Mouse (Mus musculus) lung, embryonic 14.5 days (tissue): ENCODE data around the gene Eid3. TPM values are rescaled to one million over a fixed set of nuclear protein-coding genes. Genes with fewer than 3 reads are reported as not detected.
A peak's percentile ranks its signal among the peaks of the same experiment; 100 is the strongest.

Experiments used
- ATAC-seq: fragments of 200-750 bp; cut with Nextera tagmentation; 2 replicates; pipeline ENCODE4 v1.8.0; 2017; ENCODE audit warnings: mild to moderate bottlenecking, moderate TSS enrichment, moderate library complexity; ENCODE audit not compliant: insufficient read depth
- DNase-seq: peaks from one replicate; pipeline ENCODE4 v3.0.0-alpha.2; 2015
- H3K27ac ChIP-seq: fragments of 300-500 bp; sonication (generic); 2 replicates; pipeline ENCODE4 v1.5.1; 2014; ENCODE audit warnings: low read depth, mild to moderate bottlenecking, moderate library complexity
- H3K27me3 ChIP-seq: fragments of 300-500 bp; sonication (generic); 2 replicates; pipeline ENCODE4 v1.6.1; 2014; ENCODE audit warnings: low read length, control low read depth; ENCODE audit not compliant: insufficient read depth
- H3K36me3 ChIP-seq: fragments of 300-500 bp; sonication (generic); 2 replicates; pipeline ENCODE4 v1.6.1; 2014; ENCODE audit warnings: control low read depth; ENCODE audit not compliant: insufficient read depth
- H3K4me1 ChIP-seq: fragments of 300-500 bp; sonication (generic); 2 replicates; pipeline ENCODE4 v1.6.1; 2014; ENCODE audit warnings: antibody characterized with exemption, control low read depth; ENCODE audit not compliant: insufficient read depth
- H3K4me2 ChIP-seq: fragments of 300-500 bp; sonication (generic); 2 replicates; pipeline ENCODE4 v1.6.1; 2014; ENCODE audit warnings: mild to moderate bottlenecking
- H3K4me3 ChIP-seq: fragments of 300-500 bp; sonication (generic); 2 replicates; pipeline ENCODE4 v1.5.1; 2014; ENCODE audit warnings: low read depth, low read length
- H3K9ac ChIP-seq: fragments of 300-500 bp; sonication (generic); 2 replicates; pipeline ENCODE4 v1.6.1; 2014
- H3K9me3 ChIP-seq: fragments of 300-500 bp; sonication (generic); 2 replicates; pipeline ENCODE4 v1.6.1; 2016; ENCODE audit warnings: low read depth, low read length, control low read depth
- CTCF ChIP-seq: IDR thresholded peaks from 2 replicates; pipeline ENCODE4 v1.5.1; 2016; ENCODE audit warnings: antibody characterized with exemption, low read depth
- WGBS: fragments of 180-500 bp; shearing (Covaris S2); extraction: QIAGEN DNeasy Blood & Tissue Kit; methylation state at CpG from one replicate; pipeline ENCODE4 v1.1.7; 2014; 5-methylcytosine and 5-hydroxymethylcytosine counted together
- polyA plus RNA-seq: library from polyadenylated mRNA; unstranded; fragments of >200 nt; fragmentation: Nextera tagmentation; extraction: Ambion mirVana; gene quantifications from 2 replicates; pipeline ENCODE4 v1.2.1, GENCODE M21; 2014

Eid3 gene
- polyA plus RNA-seq, 1 experiment from 2014 or later = 0.50 TPM

- Histone ChIP-seq H3K9me3 (no peaks in the 10 kb centered on the region), H3K27me3 (no peaks in the 10 kb centered on the region), H3K27ac (peak overlapping the region; percentile 98), H3K4me1 (peaks cover 5% of the 10 kb centered on the region; the same call in 1 of the 2 replicates), H3K9ac (peak overlapping the region; percentile 87), H3K4me3 (peak overlapping the region; percentile 73), H3K36me3 (peaks cover 29% of the 10 kb centered on the region), H3K4me2 (peak overlapping the region; percentile 90)
- no peak for ATAC-seq
- no peak for TF ChIP-seq CTCF
- 3% methylated on average over 8 of the region's 8 CpGs for WGBS
- peak; percentile 39 for DNase-seq
Observed at GRCm38 (mm10) chr10:82860929-82861315, 5.5 kb upstream of the Eid3 start.

- H3K9ac ChIP-seq = no peak overlapping the region
Observed at GRCm38 (mm10) chr10:82863106-82863680, 3.2 kb upstream of the Eid3 start.

GRCm38 (mm10) chr10:82863827-82864226 is 2.6 kb upstream of the Eid3 start:
- no peak overlapping the region for H3K4me2 ChIP-seq
- H3K4me1 ChIP-seq = peaks cover 5% of the 10 kb centered on the region; the same call in 1 of the 2 replicates
- H3K27ac ChIP-seq = no peak overlapping the region
- no peaks in the 10 kb centered on the region for H3K27me3 ChIP-seq
- no peak overlapping the region for H3K9ac ChIP-seq
- ATAC-seq = no peak
- peak; percentile 15 for DNase-seq
- 65% methylated on average over 7 of the region's 7 CpGs for WGBS
- peaks cover 51% of the 10 kb centered on the region for H3K36me3 ChIP-seq
- no peaks in the 10 kb centered on the region for H3K9me3 ChIP-seq
- TF ChIP-seq CTCF = no peak
- H3K4me3 ChIP-seq = no peak overlapping the region

More at GRCm38 (mm10) chr10:82863106-82863680, 3.2 kb upstream of the Eid3 start:
- no peak for TF ChIP-seq CTCF
- Histone ChIP-seq H3K27ac (no peak overlapping the region), H3K4me1 (peaks cover 5% of the 10 kb centered on the region; the same call in 1 of the 2 replicates), H3K9me3 (no peaks in the 10 kb centered on the region), H3K36me3 (peaks cover 47% of the 10 kb centered on the region), H3K27me3 (no peaks in the 10 kb centered on the region), H3K4me2 (no peak overlapping the region), H3K4me3 (no peak overlapping the region)
- DNase-seq = peak; percentile 70
- WGBS = 61% methylated on average over 5 of the region's 5 CpGs
- no peak for ATAC-seq

GRCm38 (mm10) chr10:82866832-82867231 is 406 bp downstream of the Eid3 start:
- ATAC-seq = no peak
- H3K4me3 ChIP-seq = no peak overlapping the region
- H3K27ac ChIP-seq = no peak overlapping the region
- WGBS = 85% methylated on average over 18 of the region's 18 CpGs
- no peak overlapping the region for H3K9ac ChIP-seq
- no peak for TF ChIP-seq CTCF
- no peak overlapping the region for H3K4me2 ChIP-seq
- H3K36me3 ChIP-seq = peaks cover 70% of the 10 kb centered on the region
- H3K4me1 ChIP-seq = peaks cover 5% of the 10 kb centered on the region; the same call in 1 of the 2 replicates
- no peak for DNase-seq
- no peaks in the 10 kb centered on the region for H3K9me3 ChIP-seq
- no peaks in the 10 kb centered on the region for H3K27me3 ChIP-seq

- Histone ChIP-seq H3K4me1 (no peaks in the 10 kb centered on the region), H3K4me3 (no peak overlapping the region), H3K4me2 (no peak overlapping the region), H3K36me3 (peaks cover 69% of the 10 kb centered on the region), H3K27ac (no peak overlapping the region), H3K9ac (no peak overlapping the region), H3K9me3 (no peaks in the 10 kb centered on the region), H3K27me3 (no peaks in the 10 kb centered on the region)
- no peak for ATAC-seq
- DNase-seq = no peak
- TF ChIP-seq CTCF = no peak
- 78% methylated on average over 6 of the region's 6 CpGs for WGBS
Observed at GRCm38 (mm10) chr10:82868418-82869086, 2.1 kb downstream of the Eid3 start.

- WGBS = 85% methylated on average over 10 of the region's 10 CpGs
- peaks cover 82% of the 10 kb centered on the region for H3K36me3 ChIP-seq
- no peak for DNase-seq
Observed at GRCm38 (mm10) chr10:82875446-82875845, 9.0 kb downstream of the Eid3 start.

GRCm38 (mm10) chr10:82876076-82876796 is 9.8 kb downstream of the Eid3 start:
- Histone ChIP-seq H3K27ac (no peak overlapping the region), H3K9me3 (no peaks in the 10 kb centered on the region), H3K4me3 (no peak overlapping the region), H3K36me3 (peaks cover 84% of the 10 kb centered on the region), H3K27me3 (no peaks in the 10 kb centered on the region), H3K9ac (no peak overlapping the region), H3K4me2 (no peak overlapping the region), H3K4me1 (no peaks in the 10 kb centered on the region)
- WGBS = 79% methylated on average over 16 of the region's 16 CpGs
- peak; percentile 55 for DNase-seq
- TF ChIP-seq CTCF = peak; percentile 54
- no peak for ATAC-seq

More at GRCm38 (mm10) chr10:82875446-82875845, 9.0 kb downstream of the Eid3 start:
- ATAC-seq = no peak
- no peaks in the 10 kb centered on the region for H3K27me3 ChIP-seq
- H3K27ac ChIP-seq = no peak overlapping the region
- H3K9me3 ChIP-seq = no peaks in the 10 kb centered on the region
- H3K9ac ChIP-seq = no peak overlapping the region
- no peak for TF ChIP-seq CTCF
- H3K4me3 ChIP-seq = no peak overlapping the region
- no peaks in the 10 kb centered on the region for H3K4me1 ChIP-seq
- H3K4me2 ChIP-seq = no peak overlapping the region
